Mouse (Mus musculus) heart, postnatal 0 days (tissue): ENCODE measurements at regions not wholly inside any gene's neighbourhood (a gene's known extent, or its start where the extent isn't known, plus 50 kb on each side); places are given as distances from the start of the nearest gene placed in this dataset.
A peak's percentile ranks its signal among the peaks of the same experiment; 100 is the strongest.

ENCODE experiments used
- ATAC-seq: fragments of 200-750 bp; cut with Nextera tagmentation; 2 replicates; pipeline ENCODE4 v1.8.0; 2017; ENCODE audit warnings: low read depth, moderate number of reproducible peaks, moderate library complexity; ENCODE audit not compliant: insufficient read depth
- DNase-seq: peaks from one replicate; pipeline ENCODE4 v3.0.0-alpha.2; 2016; ENCODE audit warnings: low spot score
- H3K27ac ChIP-seq: fragments of 300-500 bp; sonication (generic); 2 replicates; pipeline ENCODE4 v1.5.1; 2014; ENCODE audit warnings: low read depth, mild to moderate bottlenecking
- H3K27me3 ChIP-seq: fragments of 300-500 bp; sonication (generic); 2 replicates; pipeline ENCODE4 v1.6.1; 2014; ENCODE audit warnings: low read length, mixed read lengths; ENCODE audit not compliant: control insufficient read depth, insufficient read depth
- H3K36me3 ChIP-seq: fragments of 300-500 bp; sonication (generic); replicated peaks from 2 replicates; pipeline ENCODE4 v1.6.1; 2014; ENCODE audit warnings: low read length, mixed read lengths; ENCODE audit not compliant: control insufficient read depth, insufficient read depth
- H3K4me1 ChIP-seq: fragments of 300-500 bp; sonication (generic); 2 replicates; pipeline ENCODE4 v1.6.1; 2014; ENCODE audit warnings: antibody characterized with exemption; ENCODE audit not compliant: control insufficient read depth, insufficient read depth
- H3K4me2 ChIP-seq: fragments of 300-500 bp; sonication (generic); 2 replicates; pipeline ENCODE4 v1.6.1; 2014; ENCODE audit warnings: low read depth, mild to moderate bottlenecking, low read length, moderate library complexity
- H3K4me3 ChIP-seq: fragments of 300-500 bp; sonication (generic); 2 replicates; pipeline ENCODE4 v1.5.1; 2014; ENCODE audit warnings: low read depth, low read length
- H3K9ac ChIP-seq: fragments of 300-500 bp; sonication (generic); replicated peaks from 2 replicates; pipeline ENCODE4 v1.6.1; 2014; ENCODE audit warnings: low read depth, low read length, mixed read lengths
- H3K9me3 ChIP-seq: fragments of 300-500 bp; sonication (generic); replicated peaks from 2 replicates; pipeline ENCODE4 v1.6.1; 2016; ENCODE audit warnings: low read length; ENCODE audit not compliant: control insufficient read depth
- CTCF ChIP-seq: IDR thresholded peaks from 2 replicates; pipeline ENCODE4 v1.5.1; 2016; ENCODE audit warnings: antibody characterized with exemption, control low read depth, low read depth
- EP300 ChIP-seq: IDR thresholded peaks from 2 replicates; pipeline ENCODE4 v1.6.1; 2016; ENCODE audit warnings: antibody characterized with exemption, low read depth
- whole genome bisulfite sequencing: fragments of 180-500 bp; shearing (Covaris S2); extraction: QIAGEN DNeasy Blood & Tissue Kit; methylation state at CpG from one replicate; pipeline ENCODE4 v1.1.7; 2014; 5-methylcytosine and 5-hydroxymethylcytosine counted together

DNA sequence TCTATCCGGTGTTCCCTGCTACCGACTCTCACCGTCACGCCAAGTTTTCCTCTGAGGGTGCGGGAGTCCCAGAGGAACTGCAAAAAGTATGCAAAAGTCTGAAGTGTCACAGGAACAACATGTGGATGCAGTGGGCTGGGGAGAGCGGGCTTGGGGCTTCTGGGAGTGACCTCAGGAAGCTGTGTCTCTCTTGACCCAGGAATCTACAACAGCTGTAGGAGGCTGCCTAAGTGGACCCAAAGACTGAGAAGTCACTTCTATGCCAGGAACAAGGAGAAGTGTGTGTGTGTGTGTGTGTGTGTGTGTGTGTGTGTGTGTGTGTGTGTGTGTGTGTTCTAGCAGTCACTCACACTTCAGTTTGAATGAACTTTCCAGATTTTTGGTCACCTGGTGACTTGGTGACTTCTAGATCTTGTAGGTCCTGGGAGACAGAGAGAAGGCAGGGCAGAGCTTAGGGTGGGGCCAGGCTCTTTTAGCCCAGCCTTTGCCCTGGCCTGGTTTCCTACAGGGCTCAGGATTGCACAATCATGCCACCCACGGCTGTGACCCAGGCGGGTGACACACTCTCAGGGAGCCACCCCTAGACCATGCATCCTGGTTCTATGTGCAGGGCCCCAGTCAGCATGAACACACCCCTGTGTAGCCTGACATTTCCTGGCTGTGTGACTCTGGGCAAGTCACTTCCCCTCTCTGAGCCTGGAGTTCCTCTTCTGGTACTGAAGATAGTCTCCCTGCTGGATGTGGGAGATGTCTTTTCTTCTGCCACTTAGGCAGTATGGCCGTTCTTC lies 70.2 kb upstream of the Tmem189 start:
- Histone ChIP-seq H3K4me3 (no peak overlapping the region), H3K4me2 (no peak overlapping the region), H3K4me1 (peaks cover 14% of the 10 kb centered on the region), H3K36me3 (no peaks in the 10 kb centered on the region), H3K9ac (no peak overlapping the region), H3K27ac (no peak overlapping the region), H3K27me3 (no peaks in the 10 kb centered on the region), H3K9me3 (no peaks in the 10 kb centered on the region)
- TF ChIP-seq CTCF: no peak
- TF ChIP-seq EP300: no peak
- WGBS: 85% methylated on average over 9 of the region's 9 CpGs
- DNase-seq (no peak), ATAC-seq (no peak)

DNA sequence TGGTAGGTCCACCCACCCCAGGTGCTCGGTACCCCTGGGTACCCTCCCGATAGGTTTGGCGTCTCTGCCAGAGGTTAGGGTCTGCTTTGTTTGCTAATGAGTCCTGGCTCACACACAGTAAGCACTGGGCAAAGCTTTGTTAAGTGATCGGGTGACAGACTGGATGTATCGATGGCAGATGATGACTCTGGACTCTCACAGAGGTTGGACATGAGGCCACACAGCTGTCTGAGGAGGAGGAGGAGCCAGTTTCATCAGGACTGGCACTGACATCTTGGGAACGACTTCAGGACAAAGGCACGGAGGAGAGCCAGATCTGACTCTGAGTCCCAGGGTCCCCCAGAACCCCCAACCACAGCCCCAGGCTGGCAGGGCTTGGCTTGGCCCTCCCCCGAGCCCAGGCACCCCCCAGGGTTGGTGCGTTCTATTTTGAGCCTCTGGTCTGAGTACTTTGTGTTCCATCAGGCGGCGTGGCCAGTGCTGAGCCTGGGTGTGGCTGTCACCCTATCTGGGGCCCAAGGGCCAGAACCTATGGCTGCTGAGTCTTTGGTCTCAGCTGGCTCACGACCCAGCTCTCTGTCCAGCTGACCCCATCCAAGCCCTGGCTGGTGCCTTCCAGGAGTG lies 67.6 kb upstream of the Tmem189 start:
- H3K4me1 ChIP-seq: peaks cover 11% of the 10 kb centered on the region
- no peak overlapping the region for H3K4me3 ChIP-seq
- H3K36me3 ChIP-seq: no peaks in the 10 kb centered on the region
- H3K27ac ChIP-seq: peak overlapping the region; percentile 41
- ATAC-seq (peak; percentile 70), DNase-seq (peak; percentile 57)
- TF ChIP-seq EP300 (peak; percentile 62; the same call in 1 of the 2 replicates), CTCF (no peak)
- no peak overlapping the region for H3K4me2 ChIP-seq
- H3K9ac ChIP-seq: peak overlapping the region; percentile 25
- 40% methylated on average over 12 of the region's 12 CpGs for WGBS
- H3K9me3 ChIP-seq: no peaks in the 10 kb centered on the region
- no peaks in the 10 kb centered on the region for H3K27me3 ChIP-seq

DNA sequence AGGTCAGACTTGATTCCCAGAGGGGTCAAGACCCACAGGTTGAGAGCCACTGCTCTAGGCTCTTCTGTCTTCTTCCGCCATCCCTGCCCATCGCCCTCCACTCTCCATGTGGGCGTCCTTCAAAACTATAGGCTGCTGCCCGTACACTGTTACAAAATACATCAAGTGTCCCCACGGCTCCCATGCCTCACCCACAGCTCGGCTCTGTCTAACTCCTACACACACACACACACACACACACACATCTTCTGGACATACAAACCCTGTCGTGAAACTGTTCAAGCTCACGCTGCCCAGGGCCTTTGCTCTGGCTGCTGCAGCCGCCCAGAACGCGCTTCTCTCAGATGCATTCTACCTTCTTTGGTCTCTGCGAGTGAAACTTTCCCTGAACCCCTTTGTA lies 67.1 kb upstream of the Tmem189 start:
- Histone ChIP-seq H3K4me1 (peaks cover 11% of the 10 kb centered on the region), H3K36me3 (no peaks in the 10 kb centered on the region)
- WGBS: 89% methylated on average over 12 of the region's 12 CpGs

DNA sequence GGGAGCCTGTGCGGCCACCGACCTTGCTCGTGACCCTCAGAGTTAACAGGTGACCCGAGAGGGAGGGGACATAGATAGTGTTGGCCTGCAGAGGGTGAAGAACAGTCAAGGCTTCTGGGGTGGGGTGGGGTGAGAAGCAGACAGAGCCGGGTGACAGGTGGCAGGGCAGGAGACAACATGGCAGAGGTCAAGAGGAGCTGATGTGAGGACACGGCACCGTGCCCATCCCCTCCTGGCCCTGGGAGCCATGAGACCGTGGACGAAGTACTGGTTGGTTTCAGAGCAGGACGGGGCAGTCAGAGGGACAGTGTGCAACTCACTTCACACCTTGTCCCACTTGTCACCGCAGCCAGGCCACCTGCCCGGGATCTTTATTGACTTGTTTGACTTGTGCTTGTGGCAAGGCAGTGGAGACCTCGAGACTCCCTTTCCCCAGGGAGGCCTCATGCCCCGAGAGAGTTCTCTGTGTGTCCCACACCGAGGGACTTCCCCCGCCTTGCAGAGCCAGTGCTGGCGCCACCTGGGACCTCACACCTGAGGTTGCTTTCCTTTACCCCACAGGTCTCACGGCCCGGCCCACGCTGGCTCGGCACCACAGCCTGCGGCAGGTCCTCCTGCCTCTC lies 65.4 kb upstream of the Tmem189 start:
- H3K4me3 ChIP-seq: no peak overlapping the region
- H3K4me2 ChIP-seq: no peak overlapping the region
- no peak overlapping the region for H3K9ac ChIP-seq
- no peak for TF ChIP-seq CTCF
- TF ChIP-seq EP300: no peak
- no peaks in the 10 kb centered on the region for H3K9me3 ChIP-seq
- H3K27me3 ChIP-seq: no peaks in the 10 kb centered on the region
- peaks cover 11% of the 10 kb centered on the region for H3K4me1 ChIP-seq
- H3K27ac ChIP-seq: no peak overlapping the region
- ATAC-seq: peak; percentile 16; the same call in 1 of the 2 replicates
- DNase-seq: no peak
- H3K36me3 ChIP-seq: no peaks in the 10 kb centered on the region
- WGBS: 55% methylated on average over 22 of the region's 22 CpGs

More for the DNA sequence above, 67.1 kb upstream of the Tmem189 start:
- TF ChIP-seq CTCF (no peak), EP300 (no peak)
- no peaks in the 10 kb centered on the region for H3K9me3 ChIP-seq
- no peaks in the 10 kb centered on the region for H3K27me3 ChIP-seq
- ATAC-seq: no peak
- DNase-seq: no peak
- no peak overlapping the region for H3K9ac ChIP-seq
- H3K4me2 ChIP-seq: no peak overlapping the region
- H3K4me3 ChIP-seq: no peak overlapping the region
- peak overlapping the region; percentile 41 for H3K27ac ChIP-seq

DNA sequence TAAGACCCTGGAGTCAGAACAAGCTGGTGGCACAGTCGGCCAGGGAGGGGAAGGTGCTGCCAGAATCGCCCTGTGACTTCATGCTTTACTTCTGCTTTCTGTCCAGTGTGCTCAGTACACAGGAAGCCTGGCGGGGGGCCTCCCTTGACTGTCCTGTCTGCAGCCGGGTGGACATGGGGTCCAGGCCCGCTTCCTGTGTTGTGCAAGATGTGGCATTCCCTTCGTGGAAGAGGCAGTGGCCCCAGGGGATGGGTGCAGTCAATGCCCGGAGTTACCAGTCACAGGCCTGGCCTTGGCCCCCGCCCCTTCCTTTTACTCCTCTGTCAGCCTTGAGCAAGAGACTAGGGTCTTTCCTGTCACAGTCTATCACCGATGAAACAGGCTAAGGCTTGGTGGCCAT lies 64.3 kb upstream of the Tmem189 start:
- Histone ChIP-seq H3K4me3 (no peak overlapping the region), H3K36me3 (no peaks in the 10 kb centered on the region), H3K4me1 (peaks cover 11% of the 10 kb centered on the region), H3K9me3 (no peaks in the 10 kb centered on the region), H3K27ac (no peak overlapping the region), H3K9ac (no peak overlapping the region), H3K27me3 (no peaks in the 10 kb centered on the region), H3K4me2 (no peak overlapping the region)
- DNase-seq (peak; percentile 30), ATAC-seq (no peak)
- WGBS: 68% methylated on average over 9 of the region's 9 CpGs
- TF ChIP-seq CTCF (no peak), EP300 (no peak)
